Mouse (Mus musculus): Measurements from ENCODE around the gene Prim2. TPM values are rescaled to one million over a fixed set of nuclear protein-coding genes. Genes with fewer than 3 reads are reported as not detected.

Prim2 gene
- polyA plus RNA-seq, 1 experiment from 2014 or later: 40.7 TPM

GRCm38 (mm10) chr1:33594966-33595365, 74.6 kb downstream of the Prim2 start:
- H3K9ac ChIP-seq (replicated peaks; ENCODE audit: low read depth, low read length): no peak overlapping the region
- H3K4me1 ChIP-seq (ENCODE audit: control insufficient read depth, insufficient read depth, low read length): no peaks in the 10 kb centered on the region
- H3K27me3 ChIP-seq (ENCODE audit: control insufficient read depth, insufficient read depth, low read length): no peaks in the 10 kb centered on the region
- no peak for ATAC-seq (ENCODE audit: insufficient number of reproducible peaks, insufficient read depth, low FRiP score, low read depth)
- WGBS: 89% methylated on average over 2 of the region's 2 CpGs
- no peak overlapping the region for H3K4me2 ChIP-seq (replicated peaks; ENCODE audit: low read depth, low read length)
- H3K27ac ChIP-seq (ENCODE audit: low read length): no peak overlapping the region
- H3K4me3 ChIP-seq (ENCODE audit: low read depth, low read length): no peak overlapping the region
- no peaks in the 10 kb centered on the region for H3K9me3 ChIP-seq (ENCODE audit: control insufficient read depth, low read depth, low read length)
- H3K36me3 ChIP-seq (ENCODE audit: control insufficient read depth, insufficient read depth, low read length): no peaks in the 10 kb centered on the region

GRCm38 (mm10) chr1:33593718-33594388, 75.7 kb downstream of the Prim2 start:
- no peaks in the 10 kb centered on the region for H3K4me1 ChIP-seq (ENCODE audit: control insufficient read depth, insufficient read depth, low read length)
- no peaks in the 10 kb centered on the region for H3K36me3 ChIP-seq (ENCODE audit: control insufficient read depth, insufficient read depth, low read length)
- H3K27me3 ChIP-seq (ENCODE audit: control insufficient read depth, insufficient read depth, low read length): no peaks in the 10 kb centered on the region
- 91% methylated on average over 4 of the region's 4 CpGs for WGBS
- H3K9ac ChIP-seq (replicated peaks; ENCODE audit: low read depth, low read length): no peak overlapping the region
- H3K27ac ChIP-seq (ENCODE audit: low read length): no peak overlapping the region
- no peak for ATAC-seq (ENCODE audit: insufficient number of reproducible peaks, insufficient read depth, low FRiP score, low read depth)
- no peak overlapping the region for H3K4me3 ChIP-seq (ENCODE audit: low read depth, low read length)
- no peak overlapping the region for H3K4me2 ChIP-seq (replicated peaks; ENCODE audit: low read depth, low read length)
- H3K9me3 ChIP-seq (ENCODE audit: control insufficient read depth, low read depth, low read length): no peaks in the 10 kb centered on the region

- WGBS: 94% methylated on average over 7 of the region's 7 CpGs
- H3K4me3 ChIP-seq (ENCODE audit: low read depth, low read length): no peak overlapping the region
- no peak overlapping the region for H3K9ac ChIP-seq (replicated peaks; ENCODE audit: low read depth, low read length)
- no peak for ATAC-seq (ENCODE audit: insufficient number of reproducible peaks, insufficient read depth, low FRiP score, low read depth)
- H3K9me3 ChIP-seq (ENCODE audit: control insufficient read depth, low read depth, low read length): no peaks in the 10 kb centered on the region
- no peak overlapping the region for H3K27ac ChIP-seq (ENCODE audit: low read length)
- no peaks in the 10 kb centered on the region for H3K27me3 ChIP-seq (ENCODE audit: control insufficient read depth, insufficient read depth, low read length)
- H3K4me2 ChIP-seq (replicated peaks; ENCODE audit: low read depth, low read length): no peak overlapping the region
- no peaks in the 10 kb centered on the region for H3K4me1 ChIP-seq (ENCODE audit: control insufficient read depth, insufficient read depth, low read length)
- H3K36me3 ChIP-seq (ENCODE audit: control insufficient read depth, insufficient read depth, low read length): no peaks in the 10 kb centered on the region
Measured at GRCm38 (mm10) chr1:33591997-33592608, 77.5 kb downstream of the Prim2 start.

- H3K4me2 ChIP-seq (replicated peaks; ENCODE audit: low read depth, low read length): no peak overlapping the region
- H3K27ac ChIP-seq (ENCODE audit: low read length): no peak overlapping the region
- H3K36me3 ChIP-seq (ENCODE audit: control insufficient read depth, insufficient read depth, low read length): no peaks in the 10 kb centered on the region
- H3K9ac ChIP-seq (replicated peaks; ENCODE audit: low read depth, low read length): no peak overlapping the region
- no peaks in the 10 kb centered on the region for H3K4me1 ChIP-seq (ENCODE audit: control insufficient read depth, insufficient read depth, low read length)
- WGBS: 76% methylated on average over 8 of the region's 8 CpGs
- H3K9me3 ChIP-seq (ENCODE audit: control insufficient read depth, low read depth, low read length): no peaks in the 10 kb centered on the region
- ATAC-seq (ENCODE audit: insufficient number of reproducible peaks, insufficient read depth, low FRiP score, low read depth): no peak
- no peak overlapping the region for H3K4me3 ChIP-seq (ENCODE audit: low read depth, low read length)
- no peaks in the 10 kb centered on the region for H3K27me3 ChIP-seq (ENCODE audit: control insufficient read depth, insufficient read depth, low read length)
Measured at GRCm38 (mm10) chr1:33590556-33591411, 78.8 kb downstream of the Prim2 start.

- Histone ChIP-seq H3K9me3 (ENCODE audit: control insufficient read depth, low read depth, low read length) (no peaks in the 10 kb centered on the region), H3K4me1 (ENCODE audit: control insufficient read depth, insufficient read depth, low read length) (no peaks in the 10 kb centered on the region), H3K27ac (ENCODE audit: low read length) (no peak overlapping the region), H3K4me2 (replicated peaks; ENCODE audit: low read depth, low read length) (no peak overlapping the region), H3K27me3 (ENCODE audit: control insufficient read depth, insufficient read depth, low read length) (no peaks in the 10 kb centered on the region), H3K4me3 (ENCODE audit: low read depth, low read length) (no peak overlapping the region), H3K36me3 (ENCODE audit: control insufficient read depth, insufficient read depth, low read length) (no peaks in the 10 kb centered on the region), H3K9ac (replicated peaks; ENCODE audit: low read depth, low read length) (no peak overlapping the region)
- WGBS: 53% methylated on average over 2 of the region's 2 CpGs
- ATAC-seq (ENCODE audit: insufficient number of reproducible peaks, insufficient read depth, low FRiP score, low read depth): no peak
Measured at GRCm38 (mm10) chr1:33589531-33589930, 80.1 kb downstream of the Prim2 start.

- no peaks in the 10 kb centered on the region for H3K4me1 ChIP-seq (ENCODE audit: control insufficient read depth, insufficient read depth, low read length)
- no peak overlapping the region for H3K27ac ChIP-seq (ENCODE audit: low read length)
- no peak overlapping the region for H3K9ac ChIP-seq (replicated peaks; ENCODE audit: low read depth, low read length)
- 56% methylated on average over 6 of the region's 6 CpGs for WGBS
- no peak overlapping the region for H3K4me3 ChIP-seq (ENCODE audit: low read depth, low read length)
- H3K36me3 ChIP-seq (ENCODE audit: control insufficient read depth, insufficient read depth, low read length): no peaks in the 10 kb centered on the region
- no peak for ATAC-seq (ENCODE audit: insufficient number of reproducible peaks, insufficient read depth, low FRiP score, low read depth)
- H3K27me3 ChIP-seq (ENCODE audit: control insufficient read depth, insufficient read depth, low read length): no peaks in the 10 kb centered on the region
- no peaks in the 10 kb centered on the region for H3K9me3 ChIP-seq (ENCODE audit: control insufficient read depth, low read depth, low read length)
- H3K4me2 ChIP-seq (replicated peaks; ENCODE audit: low read depth, low read length): no peak overlapping the region
Measured at GRCm38 (mm10) chr1:33588557-33588956, 81.0 kb downstream of the Prim2 start.

GRCm38 (mm10) chr1:33584590-33584978, 85.0 kb downstream of the Prim2 start:
- no peaks in the 10 kb centered on the region for H3K9me3 ChIP-seq (ENCODE audit: control insufficient read depth, low read depth, low read length)
- no peak for ATAC-seq (ENCODE audit: insufficient number of reproducible peaks, insufficient read depth, low FRiP score, low read depth)
- H3K27me3 ChIP-seq (ENCODE audit: control insufficient read depth, insufficient read depth, low read length): no peaks in the 10 kb centered on the region
- H3K36me3 ChIP-seq (ENCODE audit: control insufficient read depth, insufficient read depth, low read length): no peaks in the 10 kb centered on the region
- no peak overlapping the region for H3K4me2 ChIP-seq (replicated peaks; ENCODE audit: low read depth, low read length)
- no peak overlapping the region for H3K4me3 ChIP-seq (ENCODE audit: low read depth, low read length)
- no peaks in the 10 kb centered on the region for H3K4me1 ChIP-seq (ENCODE audit: control insufficient read depth, insufficient read depth, low read length)
- no peak overlapping the region for H3K27ac ChIP-seq (ENCODE audit: low read length)
- no peak overlapping the region for H3K9ac ChIP-seq (replicated peaks; ENCODE audit: low read depth, low read length)

- Histone ChIP-seq H3K9ac (replicated peaks; ENCODE audit: low read depth, low read length) (no peak overlapping the region), H3K9me3 (ENCODE audit: control insufficient read depth, low read depth, low read length) (no peaks in the 10 kb centered on the region), H3K4me2 (replicated peaks; ENCODE audit: low read depth, low read length) (no peak overlapping the region), H3K36me3 (ENCODE audit: control insufficient read depth, insufficient read depth, low read length) (no peaks in the 10 kb centered on the region), H3K4me1 (ENCODE audit: control insufficient read depth, insufficient read depth, low read length) (no peaks in the 10 kb centered on the region), H3K27ac (ENCODE audit: low read length) (no peak overlapping the region), H3K4me3 (ENCODE audit: low read depth, low read length) (no peak overlapping the region), H3K27me3 (ENCODE audit: control insufficient read depth, insufficient read depth, low read length) (no peaks in the 10 kb centered on the region)
- no peak for ATAC-seq (ENCODE audit: insufficient number of reproducible peaks, insufficient read depth, low FRiP score, low read depth)
- 68% methylated on average over 7 of the region's 7 CpGs for WGBS
Measured at GRCm38 (mm10) chr1:33583817-33584589, 85.6 kb downstream of the Prim2 start.
